Mouse (Mus musculus): ENCODE results near the gene Olfr1166.
"Not testable (repeated sequence)": the region's sequence is repeated elsewhere in the genome, so short reads cannot be mapped to it uniquely, and the experiment has no call there.

Olfr1166 gene

GRCm38 (mm10) chr2:88128172-88128571, at the start of gene Olfr1166:
Gene Olfr1166 (minus strand): TSS chr2:88128272.
- CTCF ChIA-PET: no interaction called here

GRCm38 (mm10) chr2:88155093-88155492, 27.0 kb upstream of the Olfr1166 start, which contains the start of gene Olfr1167:
Gene Olfr1167 (minus strand): TSS chr2:88155193.
- CTCF ChIA-PET: not testable (repeated sequence)

GRCm38 (mm10) chr2:88093866-88094265, 34.2 kb downstream of the Olfr1166 start, which contains the start of gene Olfr1164:
Gene Olfr1164 (minus strand): TSS chr2:88093966.
- CTCF ChIA-PET: no interaction called here

Measured in spleen, embryonic (tissue).